Mouse (Mus musculus): Measurements from ENCODE around the gene Taf1c.

- no peak for TF ChIP-seq CTCF (IDR thresholded peaks at IDR 0.05)
- no peak for TF ChIP-seq EP300 (IDR thresholded peaks at IDR 0.05)
Observed at GRCm38 (mm10) chr8:119568951-119569350, 36.1 kb downstream of the Taf1c start.
